Mouse (Mus musculus) cerebellum, adult 2 months (tissue): ENCODE measurements around the gene Iqcd. TPM values are rescaled to one million over a fixed set of nuclear protein-coding genes. Genes with fewer than 3 reads are reported as not detected.

Experiments used
- DNase-seq, 2 experiments: peaks; one replicate each; pipeline ENCODE4 v3.0.0; 2021
- H3K27ac ChIP-seq: fragments of 200-500 bp; 2 replicates; pipeline ENCODE4 v1.5.1; 2012; ENCODE audit warnings: low read length, control low read depth, inconsistent platforms; ENCODE audit not compliant: insufficient read depth
- H3K27me3 ChIP-seq: fragments of 200-500 bp; 2 replicates; pipeline ENCODE4 v1.6.1; 2012; ENCODE audit warnings: inconsistent platforms, mild to moderate bottlenecking, low read length, moderate library complexity; ENCODE audit not compliant: control insufficient read depth, insufficient read depth
- H3K4me1 ChIP-seq: fragments of 200-500 bp; 2 replicates; pipeline ENCODE4 v1.6.1; 2011; ENCODE audit warnings: low read length; ENCODE audit not compliant: control insufficient read depth, insufficient read depth
- H3K4me3 ChIP-seq: fragments of 200-500 bp; replicated peaks from 2 replicates; pipeline ENCODE3; 2011; ENCODE audit warnings: mild to moderate bottlenecking, low read depth, low read length, control low read depth; ENCODE audit not compliant: insufficient read depth
- CTCF ChIP-seq: fragments of 200-500 bp; IDR thresholded peaks from 2 replicates; pipeline ENCODE4 v1.5.1; 2011; ENCODE audit warnings: low read depth, mild to moderate bottlenecking, control low read depth, low read length, moderate library complexity, borderline replicate concordance; ENCODE audit not compliant: insufficient read depth
- POLR2A ChIP-seq: fragments of 200-500 bp; IDR thresholded peaks from 2 replicates; pipeline ENCODE4 v1.6.1; 2011; ENCODE audit warnings: low read length, control low read depth, borderline replicate concordance; ENCODE audit not compliant: insufficient read depth
- WGBS: fragments of 180-500 bp; shearing (Covaris S2); methylation state at CpG from one replicate; pipeline ENCODE4 v1.1.7; 2018; 5-methylcytosine and 5-hydroxymethylcytosine counted together
- polyA plus RNA-seq: library from polyadenylated mRNA; depleted of rRNA; stranded (reverse); fragments of >200 nt; gene quantifications from 2 replicates; pipeline ENCODE4 v1.2.3, GENCODE M21; 2012; rRNA removed

Gene Iqcd
- polyA plus RNA-seq: 1.8 and 2.0 TPM in 2 replicates

- 1% methylated on average over 35 of the region's 35 CpGs for WGBS
- Histone ChIP-seq H3K27me3 (no peaks in the 10 kb centered on the region), H3K4me1 (peaks cover 12% of the 10 kb centered on the region; the same call in 1 of the 2 replicates), H3K4me3 (peak within 1 kb of the TSS; percentile 95), H3K27ac (peak within 1 kb of the TSS; percentile 79)
- TF ChIP-seq CTCF (no peak), POLR2A (peak; percentile 91; the same call in 1 of the 2 replicates)
- DNase-seq: peak; percentile 99
Observed at GRCm38 (mm10) chr5:120588569-120589094, at the start of gene Iqcd, which contains the start of gene Tpcn1. TSS of gene Iqcd (plus strand) at chr5:120589016. TSS of gene Tpcn1 (minus strand) at chr5:120588673.

GRCm38 (mm10) chr5:120548236-120548850, 40.5 kb upstream of the Iqcd start:
- H3K27me3 ChIP-seq: no peaks in the 10 kb centered on the region
- WGBS: 83% methylated on average over 11 of the region's 11 CpGs
- H3K27ac ChIP-seq: no peak overlapping the region
- DNase-seq: no peak
- TF ChIP-seq CTCF (no peak), POLR2A (no peak)
- H3K4me1 ChIP-seq: no peaks in the 10 kb centered on the region
- H3K4me3 ChIP-seq: no peak overlapping the region

- whole genome bisulfite sequencing: 84% methylated on average over 5 of the region's 5 CpGs
- no peak overlapping the region for H3K4me3 ChIP-seq
- H3K27ac ChIP-seq: no peak overlapping the region
- peaks cover 3% of the 10 kb centered on the region; the same call in 1 of the 2 replicates for H3K4me1 ChIP-seq
- TF ChIP-seq POLR2A: no peak
- no peak for TF ChIP-seq CTCF
- no peaks in the 10 kb centered on the region for H3K27me3 ChIP-seq
- DNase-seq: no peak
Observed at GRCm38 (mm10) chr5:120550137-120550536, 38.7 kb upstream of the Iqcd start.

- 98% methylated on average over 5 of the region's 5 CpGs for WGBS
- peaks cover 5% of the 10 kb centered on the region; the same call in 1 of the 2 replicates for H3K4me1 ChIP-seq
- H3K4me3 ChIP-seq: no peak overlapping the region
- DNase-seq: no peak
- no peaks in the 10 kb centered on the region for H3K27me3 ChIP-seq
- H3K27ac ChIP-seq: no peak overlapping the region
- TF ChIP-seq CTCF (no peak), POLR2A (no peak)
Observed at GRCm38 (mm10) chr5:120550673-120551072, 38.1 kb upstream of the Iqcd start.

GRCm38 (mm10) chr5:120555871-120556270, 32.9 kb upstream of the Iqcd start:
- no peak overlapping the region for H3K4me3 ChIP-seq
- no peaks in the 10 kb centered on the region for H3K27me3 ChIP-seq
- WGBS: 66% methylated on average over 24 of the region's 24 CpGs
- H3K4me1 ChIP-seq: peaks cover 41% of the 10 kb centered on the region
- no peak for TF ChIP-seq POLR2A
- no peak overlapping the region for H3K27ac ChIP-seq
- DNase-seq: peak in 1 of 2 experiments; percentile 37

- Histone ChIP-seq H3K4me1 (peaks cover 41% of the 10 kb centered on the region), H3K27ac (peak overlapping the region; percentile 32; the same call in 1 of the 2 replicates), H3K4me3 (no peak overlapping the region), H3K27me3 (no peaks in the 10 kb centered on the region)
- DNase-seq: peak in 1 of 2 experiments; percentile 52
- TF ChIP-seq POLR2A: no peak
- TF ChIP-seq CTCF: no peak
- WGBS: 21% methylated on average over 8 of the region's 8 CpGs
Observed at GRCm38 (mm10) chr5:120558041-120558440, 30.8 kb upstream of the Iqcd start.

GRCm38 (mm10) chr5:120558762-120559161, 30.1 kb upstream of the Iqcd start:
- peak overlapping the region; percentile 6 for H3K4me3 ChIP-seq
- 0 out of 2 replicates have a peak overlapping the region, but pooled peaks have one; percentile 38 for H3K27ac ChIP-seq

GRCm38 (mm10) chr5:120560129-120560615, 28.6 kb upstream of the Iqcd start:
- no peaks in the 10 kb centered on the region for H3K27me3 ChIP-seq
- peak overlapping the region; percentile 63 for H3K27ac ChIP-seq
- H3K4me1 ChIP-seq: peaks cover 47% of the 10 kb centered on the region
- no peak for TF ChIP-seq CTCF
- TF ChIP-seq POLR2A: no peak
- WGBS: 39% methylated on average over 9 of the region's 9 CpGs
- H3K4me3 ChIP-seq: peak overlapping the region; percentile 48
- peak; percentile 58 to 64 for DNase-seq

More at GRCm38 (mm10) chr5:120558762-120559161, 30.1 kb upstream of the Iqcd start:
- 75% methylated on average over 14 of the region's 14 CpGs for WGBS
- no peaks in the 10 kb centered on the region for H3K27me3 ChIP-seq
- TF ChIP-seq CTCF (no peak), POLR2A (no peak)
- DNase-seq: no peak
- peaks cover 45% of the 10 kb centered on the region for H3K4me1 ChIP-seq
